9 mouse cellular contexts compared by ENCODE assay signal in genomic region chr7:128690796-128691195, GRCm38 (mm10). TPM values are rescaled to one million over a fixed set of nuclear protein-coding genes. Genes with fewer than 3 reads are reported as not detected.
A peak's percentile ranks its signal among the peaks of the same experiment; 100 is the strongest.
DNase-seq lines count a peak whose midpoint lies in the region; ATAC-seq and TF ChIP-seq lines count a peak whose summit lies in the region.
"Had no signal": no experiment of that assay in that cellular context is flagged by ENCODE, and none has a peak within 500 bp of the region (broad histone marks: within the 10 kb centered on the region; RNA-seq: fewer than 3 reads in every experiment).

No protein-coding gene starts in this region.

- peaks cover 17% of the 10 kb centered on the region for H3K4me1 ChIP-seq in forebrain, embryonic 15.5 days
- 0 out of 2 replicates have a peak, but pooled peaks cover 8% of the 10 kb centered on the region for H3K4me1 ChIP-seq in neural tube, embryonic 12.5 days
- no peaks in the 10 kb centered on the region for H3K4me1 ChIP-seq in kidney, adult 2 months (ENCODE audit: control insufficient read depth, insufficient read depth, low read length)

- TF ChIP-seq POLR2A in kidney, adult 2 months (IDR thresholded peaks at IDR 0.05; ENCODE audit: low read depth, low read length) = no peak

- peak; percentile 77 for ATAC-seq in forebrain, embryonic 15.5 days (replicated peaks)
- peak; percentile 70; the same call in 1 of the 2 replicates for ATAC-seq in neural tube, embryonic 12.5 days (ENCODE audit: low FRiP score, low read depth)

- peaks cover 62% of the 10 kb centered on the region for H3K36me3 ChIP-seq in forebrain, embryonic 15.5 days
- H3K36me3 ChIP-seq in neural tube, embryonic 12.5 days = peaks cover 36% of the 10 kb centered on the region
- H3K36me3 ChIP-seq in kidney, adult 2 months (ENCODE audit: control insufficient read depth, insufficient read depth, low read length) = no peaks in the 10 kb centered on the region; the same call in none of the 2 replicates

- peak overlapping the region; percentile 44 for H3K4me2 ChIP-seq in forebrain, embryonic 15.5 days (replicated peaks)
- peak overlapping the region; percentile 56 for H3K4me2 ChIP-seq in neural tube, embryonic 12.5 days (replicated peaks)

- H3K9me3 ChIP-seq in forebrain, embryonic 15.5 days = peaks cover 5% of the 10 kb centered on the region; the same call in 1 of the 2 replicates
- peaks cover 8% of the 10 kb centered on the region; the same call in 1 of the 2 replicates for H3K9me3 ChIP-seq in neural tube, embryonic 12.5 days

- H3K9ac ChIP-seq in forebrain, embryonic 15.5 days (replicated peaks) = peak overlapping the region; percentile 40
- peak overlapping the region; percentile 1; the same call in 1 of the 2 replicates for H3K9ac ChIP-seq in neural tube, embryonic 12.5 days
- H3K9ac ChIP-seq: liver, embryonic 14.5 days had no signal

- peak overlapping the region; percentile 96 for H3K27ac ChIP-seq in forebrain, embryonic 15.5 days (replicated peaks)
- no peak overlapping the region for H3K27ac ChIP-seq in neural tube, embryonic 12.5 days
- H3K27ac ChIP-seq in gastrocnemius, adult 2 months = no peak overlapping the region
- no peak overlapping the region for H3K27ac ChIP-seq in kidney, adult 2 months (ENCODE audit: insufficient read depth, low read depth, low read length)
- H3K27ac ChIP-seq: liver, embryonic 14.5 days had no signal

- peak overlapping the region; percentile 52 for H3K4me3 ChIP-seq in forebrain, embryonic 15.5 days
- H3K4me3 ChIP-seq in neural tube, embryonic 12.5 days = peak overlapping the region; percentile 44; the same call in 1 of the 2 replicates
- H3K4me3 ChIP-seq in gastrocnemius, adult 2 months = no peak overlapping the region
- no peak overlapping the region for H3K4me3 ChIP-seq in kidney, adult 2 months (ENCODE audit: insufficient read depth, low read depth, low read length)

- 26% methylated on average over 7 of the region's 7 CpGs for WGBS in forebrain, embryonic 15.5 days
- 33% methylated on average over 7 of the region's 7 CpGs for WGBS in neural tube, embryonic 12.5 days
- WGBS in kidney, adult 2 months = 77% methylated on average over 7 of the region's 7 CpGs

- TF ChIP-seq CTCF in gastrocnemius, adult 2 months (IDR thresholded peaks at IDR 0.05) = no peak
- TF ChIP-seq CTCF in kidney, adult 2 months (conservative IDR thresholded peaks at IDR 0.05; ENCODE audit: insufficient read depth, insufficient read length, low read depth, low read length) = no peak

- peak; percentile 58 to 63 for DNase-seq in cerebellum, adult 18-20 months
- DNase-seq in layer of hippocampus, postnatal 14 days (ENCODE audit: low spot score in 2 of 2) = peak; percentile 64 to 90
- no peak for DNase-seq in gastrocnemius, adult 2 months
- no peak for DNase-seq in kidney, adult 2 months
- DNase-seq in gastrocnemius, postnatal 4 days (ENCODE audit: low spot score in 2 of 2) = no peak
- no peak for DNase-seq in kidney, postnatal 10 days

- no peaks in the 10 kb centered on the region for H3K27me3 ChIP-seq in forebrain, embryonic 15.5 days
- no peaks in the 10 kb centered on the region for H3K27me3 ChIP-seq in neural tube, embryonic 12.5 days (replicated peaks)
- H3K27me3 ChIP-seq in kidney, adult 2 months (replicated peaks; ENCODE audit: control insufficient read depth, insufficient read depth, low read length) = no peaks in the 10 kb centered on the region

- intact Hi-C loops in gastrocnemius, adult 2 months (cut with DNase I) = loop anchor here (1.0 to 5.0 kb wide), 2 partner anchors 216 to 333 kb away; no protein-coding TSS in a partner anchor

RNA-seq across cellular contexts. Expression of gene Mcmbp, which starts 49.5 kb away (rescaled TPM):
- polyA plus RNA-seq in forebrain, embryonic 15.5 days (2015; fragmentation: Nextera tagmentation; extraction: Ambion mirVana) = 61.0 and 61.5 TPM in 2 replicates
- total RNA-seq in layer of hippocampus, postnatal 14 days (2021) = 10 to 100 TPM; 24.0 to 29.1 TPM
- polyA plus RNA-seq in neural tube, embryonic 12.5 days (2016; fragmentation: Nextera tagmentation; extraction: Ambion mirVana) = 61.8 and 66.2 TPM in 2 replicates
- 10 to 100 TPM; 17.1 to 19.4 TPM for total RNA-seq in gastrocnemius, adult 2 months (2021)
- polyA plus RNA-seq in kidney, adult 2 months (2012; rRNA removed) = 19.8 and 22.2 TPM in 2 replicates
- total RNA-seq in gastrocnemius, postnatal 4 days (2021) = 10 to 100 TPM; 36.2 to 38.6 TPM

RNA-seq across cellular contexts. Expression of gene Sec23ip, which starts 53.9 kb away (rescaled TPM):
- 35.8 and 35.9 TPM in 2 replicates for polyA plus RNA-seq in forebrain, embryonic 15.5 days (2015; fragmentation: Nextera tagmentation; extraction: Ambion mirVana)
- total RNA-seq in layer of hippocampus, postnatal 14 days (2021) = 10 to 100 TPM; 47.2 to 49.3 TPM
- 42.4 and 42.9 TPM in 2 replicates for polyA plus RNA-seq in neural tube, embryonic 12.5 days (2016; fragmentation: Nextera tagmentation; extraction: Ambion mirVana)
- total RNA-seq in gastrocnemius, adult 2 months (2021) = 10 to 100 TPM; 22.7 to 23.5 TPM
- 29.9 and 35.5 TPM in 2 replicates for polyA plus RNA-seq in kidney, adult 2 months (2012; rRNA removed)
- 10 to 100 TPM; 33.1 to 37.2 TPM for total RNA-seq in gastrocnemius, postnatal 4 days (2021)

Comparison
In these comparisons a context has a peak if more than half of its experiments do, and no peak if none do; other contexts are left out.
1. DNase-seq: peak in cerebellum, adult 18-20 months (2 of 2) and layer of hippocampus, postnatal 14 days (2 of 2); none in gastrocnemius, adult 2 months (single experiment), kidney, adult 2 months (single experiment), gastrocnemius, postnatal 4 days (0 of 2) and kidney, postnatal 10 days (single experiment).
2. H3K4me3 ChIP-seq: peak in forebrain, embryonic 15.5 days (single experiment) and neural tube, embryonic 12.5 days (single experiment); none in gastrocnemius, adult 2 months (single experiment) and kidney, adult 2 months (single experiment).